Mouse (Mus musculus) gastrocnemius, postnatal 14 days (tissue): Measurements from ENCODE around the gene Ankrd39. TPM values are rescaled to one million over a fixed set of nuclear protein-coding genes. Genes with fewer than 3 reads are reported as not detected.

Experiments used
- DNase-seq: peaks from one replicate; pipeline ENCODE4 v3.0.0; 2021; ENCODE audit warnings: mixed read lengths
- intact Hi-C: fragments of 180-260 bp; cut with DNase I; formaldehyde crosslinking; loops from one replicate; pipeline ENCODE4 v1.15.1; 2025; ENCODE audit warnings: low total_unique reads
- long read RNA-seq, 2 experiments: library from polyadenylated mRNA; stranded (forward); transcript quantifications; one replicate each; pipeline ENCODE4 v2.0.0; 2021
- total RNA-seq, 2 experiments: library from RNA; stranded (reverse); gene quantifications; 2 replicates each; pipeline ENCODE4 v1.2.3; 2021

Gene Ankrd39
- 1 to 10 TPM; 5.7 to 9.6 TPM for total RNA-seq
- long read RNA-seq, experiment 1, transcript Ankrd39-201 (4 exons, 2,109 nt): major isoform, 5 of 12 reads
- long read RNA-seq, experiment 1, partial matches to known transcripts: 0 of 12 reads
- long read RNA-seq, experiment 1, other reads (novel, unspliced or antisense): 4 of 12 reads
- long read RNA-seq, experiment 2, transcript Ankrd39-201 (4 exons, 2,109 nt): major isoform, 11 of 18 reads
- long read RNA-seq, experiment 2, partial matches to known transcripts: 1 of 18 reads
- long read RNA-seq, experiment 2, other reads (novel, unspliced or antisense): 1 of 18 reads

GRCm38 (mm10) chr1:36546888-36547471, at the start of gene Ankrd39:
Ankrd39 (minus strand) TSS chr1:36547445.
- peak; percentile 98 for DNase-seq
- intact Hi-C loops: loop anchor here (5.0 kb wide), 1 partner anchor 135 kb away; the partner anchor contains the start of gene Fam178b

- intact Hi-C loops: no loop called here
Observed at GRCm38 (mm10) chr1:36596114-36596513, 48.9 kb upstream of the Ankrd39 start.

DNA sequence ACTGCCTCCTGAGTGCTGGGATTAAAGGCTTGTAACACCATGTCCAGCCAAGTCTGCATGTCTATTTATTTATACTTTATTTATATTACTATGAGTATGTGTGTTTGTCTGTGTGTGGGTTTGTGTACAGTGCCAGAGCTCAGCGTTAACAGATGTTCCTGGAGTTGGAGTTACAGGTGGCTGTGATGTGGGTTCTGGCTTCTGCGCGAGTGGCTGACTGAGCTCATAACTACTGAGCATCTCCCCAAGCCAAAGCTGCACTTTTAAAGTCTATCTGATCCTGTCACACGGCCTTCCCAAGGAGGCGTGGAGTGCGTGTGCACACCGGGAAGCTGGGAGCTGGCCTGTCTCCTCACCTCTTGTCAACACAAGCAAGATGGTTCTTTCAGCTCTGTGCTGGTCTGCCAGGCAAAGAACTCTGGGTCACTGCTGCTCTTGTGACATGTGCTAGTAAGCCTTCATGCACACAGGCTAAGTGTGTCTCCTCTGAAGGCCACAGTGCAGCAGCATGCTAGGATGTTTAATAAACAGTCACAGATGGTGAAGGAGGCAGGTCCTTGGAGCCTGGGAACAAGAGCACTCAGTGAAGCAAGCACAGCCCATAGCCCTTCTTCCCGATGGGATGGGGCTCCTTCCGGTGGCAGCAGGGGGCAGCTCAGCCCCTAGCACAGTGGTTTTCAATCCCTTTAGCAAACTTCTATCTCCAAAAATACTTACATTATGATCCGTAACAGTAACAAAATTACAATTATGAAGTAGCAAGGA, 48.1 kb upstream of the Ankrd39 start:
- intact Hi-C loops: no loop called here
- DNase-seq: no peak

More at GRCm38 (mm10) chr1:36596114-36596513, 48.9 kb upstream of the Ankrd39 start:
- no peak for DNase-seq

GRCm38 (mm10) chr1:36593099-36593498, 45.9 kb upstream of the Ankrd39 start:
- intact Hi-C loops: no loop called here

DNA sequence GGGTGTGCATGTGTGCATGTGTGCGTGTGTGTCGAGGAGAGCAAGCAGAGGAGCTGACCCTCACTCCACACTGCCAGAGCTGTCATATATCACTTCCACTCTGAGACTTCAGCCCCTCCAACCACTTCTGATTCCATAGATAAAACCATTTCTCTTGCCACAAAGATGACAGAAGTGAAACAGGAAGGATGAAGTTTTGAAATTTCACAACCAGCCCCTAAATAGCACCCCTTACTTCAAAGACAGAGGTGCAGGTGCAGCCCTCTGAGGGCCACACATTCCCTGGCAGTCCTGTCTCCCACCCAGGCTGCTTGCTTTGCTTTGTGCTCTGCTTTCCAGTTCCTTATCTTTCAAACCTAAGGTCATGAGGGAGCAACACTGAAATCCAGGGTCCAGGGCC, 44.2 kb upstream of the Ankrd39 start:
- intact Hi-C loops: no loop called here
- DNase-seq: no peak

More at GRCm38 (mm10) chr1:36593099-36593498, 45.9 kb upstream of the Ankrd39 start:
- DNase-seq: no peak

DNA sequence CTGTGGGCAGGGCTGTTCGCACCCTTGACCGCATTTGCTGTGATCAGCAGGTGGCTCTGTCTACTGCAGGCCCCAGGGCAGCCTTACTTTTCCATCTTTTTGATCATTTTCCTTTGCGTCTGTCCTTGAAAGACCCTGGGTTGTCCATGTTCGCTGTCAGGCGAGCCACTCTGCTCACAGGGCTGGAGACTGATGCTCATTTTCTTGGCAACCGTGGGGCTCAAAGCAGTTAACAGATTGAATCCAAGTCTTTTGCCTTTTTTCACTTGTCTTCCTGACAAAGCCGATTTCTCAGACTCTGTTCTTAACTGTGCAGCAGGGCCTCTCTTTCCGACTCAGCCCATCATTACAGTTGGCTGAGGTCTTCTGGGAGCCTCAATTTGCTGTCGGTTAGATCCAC, 43.4 kb upstream of the Ankrd39 start:
- DNase-seq: no peak
- intact Hi-C loops: no loop called here

- peak; percentile 81 for DNase-seq
- intact Hi-C loops: no loop called here
Observed at GRCm38 (mm10) chr1:36589486-36589885, 42.2 kb upstream of the Ankrd39 start.

GRCm38 (mm10) chr1:36588476-36589450, 41.5 kb upstream of the Ankrd39 start:
- intact Hi-C loops: no loop called here
- peak; percentile 78 for DNase-seq

DNA sequence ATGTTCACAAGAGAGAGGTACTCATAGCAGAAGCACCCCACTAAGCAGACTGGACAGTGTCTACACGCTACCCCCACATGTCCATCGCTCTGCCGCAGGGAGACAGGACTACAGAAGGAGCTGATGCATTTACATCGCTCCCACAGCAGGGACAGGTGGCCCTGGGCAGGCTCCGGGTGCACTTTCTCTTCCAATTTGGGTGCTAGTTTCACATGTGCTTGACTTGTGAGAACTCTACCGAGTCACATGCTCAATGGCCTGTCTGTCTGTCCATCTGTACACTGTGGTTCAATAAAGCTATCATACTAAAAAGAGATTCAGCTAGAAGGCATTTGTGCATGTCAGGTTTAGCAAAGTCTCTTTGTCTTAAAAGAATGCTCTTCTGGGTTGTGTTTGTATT, 40.6 kb upstream of the Ankrd39 start:
- no peak for DNase-seq
- intact Hi-C loops: no loop called here

GRCm38 (mm10) chr1:36586288-36586687, 39.0 kb upstream of the Ankrd39 start:
- intact Hi-C loops: no loop called here
- DNase-seq: no peak

DNA sequence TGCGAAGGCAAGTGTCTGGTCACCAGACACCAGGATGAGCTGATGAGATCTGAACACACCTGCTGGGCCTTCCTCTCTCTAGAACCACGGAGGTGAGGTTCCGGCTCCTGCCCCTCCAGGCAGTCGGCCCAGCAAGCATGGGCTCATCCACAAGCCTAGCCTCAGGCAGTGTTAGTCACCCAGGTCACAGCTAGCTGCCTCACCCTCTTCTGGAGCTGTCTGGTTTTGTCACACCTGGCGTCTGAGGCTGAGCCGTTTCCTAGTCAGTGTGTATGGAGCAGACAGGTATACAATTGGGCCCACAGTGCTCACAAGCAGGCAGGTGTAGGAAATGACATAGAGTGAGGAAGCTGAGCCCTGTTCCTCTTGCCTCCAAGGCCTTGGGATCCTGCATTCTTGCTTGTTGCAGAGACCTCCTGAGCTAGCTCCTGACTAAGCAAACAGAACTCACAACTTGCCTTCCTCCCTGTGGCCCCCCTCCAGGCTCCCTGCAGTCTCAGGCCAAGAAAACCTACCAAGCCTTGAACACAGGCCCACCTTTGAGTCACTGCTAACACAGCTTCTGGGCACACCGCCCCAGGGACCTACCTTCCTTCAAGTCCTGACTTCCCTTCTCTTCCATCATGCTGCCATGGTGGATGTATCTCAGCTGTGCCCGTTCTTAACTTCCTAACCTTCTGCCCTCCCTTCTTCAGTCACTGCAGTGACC, 36.3 kb upstream of the Ankrd39 start:
- DNase-seq: no peak
- intact Hi-C loops: no loop called here

GRCm38 (mm10) chr1:36582211-36582610, 35.0 kb upstream of the Ankrd39 start:
- intact Hi-C loops: no loop called here

GRCm38 (mm10) chr1:36581260-36581659, 34.0 kb upstream of the Ankrd39 start:
- DNase-seq: no peak

More at GRCm38 (mm10) chr1:36582211-36582610, 35.0 kb upstream of the Ankrd39 start:
- no peak for DNase-seq

GRCm38 (mm10) chr1:36580384-36581207, 33.4 kb upstream of the Ankrd39 start:
- DNase-seq: peak; percentile 79
- intact Hi-C loops: no loop called here

More at GRCm38 (mm10) chr1:36581260-36581659, 34.0 kb upstream of the Ankrd39 start:
- intact Hi-C loops: no loop called here

- intact Hi-C loops: no loop called here
- no peak for DNase-seq
Observed at GRCm38 (mm10) chr1:36579974-36580383, 32.7 kb upstream of the Ankrd39 start.

- DNase-seq: no peak
- intact Hi-C loops: no loop called here
Observed at GRCm38 (mm10) chr1:36576991-36577675, 29.9 kb upstream of the Ankrd39 start.

DNA sequence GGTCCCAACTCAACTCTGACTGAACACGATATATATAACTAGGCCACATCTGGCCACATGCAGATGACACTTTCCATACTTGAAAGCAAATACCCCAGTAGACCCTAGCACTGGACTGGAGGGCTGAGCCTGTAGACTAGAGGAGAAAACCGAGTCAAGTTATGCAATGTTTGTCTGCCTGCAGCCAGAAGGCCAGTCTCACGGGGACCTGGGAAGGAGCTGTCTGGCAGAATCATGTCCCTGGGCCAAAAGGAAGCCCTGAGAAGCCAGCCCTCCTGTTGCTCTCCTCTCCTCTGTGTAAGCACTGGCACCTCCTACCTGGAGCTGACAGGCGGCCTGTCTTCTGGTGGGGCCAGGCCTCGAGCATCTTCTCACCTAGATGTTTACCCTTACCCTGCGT, 28.1 kb upstream of the Ankrd39 start:
- no peak for DNase-seq

More for the DNA sequence above, 28.1 kb upstream of the Ankrd39 start:
- intact Hi-C loops: no loop called here
